Mouse (Mus musculus) CH12.LX (cell line): Measurements from ENCODE around the gene S1pr4. TPM values are rescaled to one million over a fixed set of nuclear protein-coding genes. Genes with fewer than 3 reads are reported as not detected.

ENCODE experiments used
- DNase-seq: peaks from one replicate; pipeline ENCODE4 v3.0.0-alpha.2; 2013; ENCODE audit errors: extremely low read depth
- H3K27ac ChIP-seq: 2 replicates; pipeline ENCODE4 v1.5.1; 2012; ENCODE audit warnings: low read depth, mild to moderate bottlenecking, control low read depth, moderate library complexity; ENCODE audit not compliant: insufficient read depth
- H3K27me3 ChIP-seq: replicated peaks from 2 replicates; pipeline ENCODE3; 2012; ENCODE audit warnings: inconsistent platforms
- H3K36me3 ChIP-seq, 2 experiments: replicated peaks in 1 of 2; 2 replicates each; pipeline versions ENCODE3 to v1.6.1; 2012; ENCODE audit warnings: inconsistent platforms in 1 of 2, low read length in 1 of 2, mild to moderate bottlenecking in 1 of 2, mixed read lengths in 1 of 2, moderate library complexity in 1 of 2; ENCODE audit not compliant: control insufficient read depth in 1 of 2, insufficient read depth in 1 of 2
- H3K4me1 ChIP-seq, 2 experiments: 2 replicates each; pipeline ENCODE4 v1.6.1; 2012; ENCODE audit warnings: inconsistent platforms in 1 of 2, moderate library complexity in 1 of 2; ENCODE audit not compliant: insufficient read depth in 2 of 2, control insufficient read depth in 1 of 2
- H3K4me2 ChIP-seq: 2 replicates; pipeline ENCODE4 v1.6.1; 2012; ENCODE audit warnings: low read depth, mild to moderate bottlenecking, control low read depth; ENCODE audit not compliant: poor library complexity, insufficient read depth, severe bottlenecking
- H3K4me3 ChIP-seq, 3 experiments: fragments of 150-350 bp in 1 of 3; sonication (generic) in 1 of 3; replicated peaks in 1 of 3; 2 replicates each; pipeline versions ENCODE3 to v1.5.1; 2011 to 2012; ENCODE audit warnings: low read depth in 2 of 3, low read length in 2 of 3, mild to moderate bottlenecking in 2 of 3, moderate library complexity in 2 of 3, control low read depth in 1 of 3, improper control_type of control experiment in 1 of 3, inconsistent platforms in 1 of 3, mixed read lengths in 1 of 3; ENCODE audit not compliant: poor library complexity in 1 of 3
- H3K79me2 ChIP-seq: replicated peaks from 2 replicates; pipeline ENCODE4 v1.6.1; 2012; ENCODE audit warnings: mild to moderate bottlenecking, moderate library complexity; ENCODE audit not compliant: control insufficient read depth, poor library complexity, insufficient read depth, severe bottlenecking; ENCODE audit errors: extremely low read depth
- H3K9ac ChIP-seq: 2 replicates; pipeline ENCODE4 v1.6.1; 2012; ENCODE audit warnings: low read depth, mild to moderate bottlenecking, control low read depth, moderate library complexity; ENCODE audit not compliant: insufficient read depth
- H3K9me3 ChIP-seq: replicated peaks from 2 replicates; pipeline ENCODE3; 2012; ENCODE audit warnings: low read length, inconsistent platforms, mixed read lengths
- CHD1 ChIP-seq: IDR thresholded peaks from 2 replicates; pipeline ENCODE4 v1.6.1; 2012; ENCODE audit warnings: low read depth, low read length, improper control_type of control experiment, inconsistent platforms
- CHD2 ChIP-seq: IDR thresholded peaks from 2 replicates; pipeline ENCODE4 v1.6.1; 2011; ENCODE audit warnings: low read length, improper control_type of control experiment
- E2F4 ChIP-seq: IDR thresholded peaks from 2 replicates; pipeline ENCODE4 v1.6.1; 2011; ENCODE audit warnings: low read depth, low read length, improper control_type of control experiment; ENCODE audit not compliant: insufficient replicate concordance
- ELF1 ChIP-seq: IDR thresholded peaks from 2 replicates; pipeline ENCODE4 v1.6.1; 2014; ENCODE audit warnings: low read depth, mild to moderate bottlenecking, inconsistent platforms, low read length, improper control_type of control experiment
- ETS1 ChIP-seq: conservative IDR thresholded peaks from 2 replicates; pipeline ENCODE4 v1.6.1; 2012; ENCODE audit warnings: low read depth, mild to moderate bottlenecking, inconsistent platforms, low read length, improper control_type of control experiment, moderate library complexity
- GABPA ChIP-seq: IDR thresholded peaks from 2 replicates; pipeline ENCODE4 v1.6.1; 2012; ENCODE audit warnings: low read depth, low read length, improper control_type of control experiment, inconsistent platforms; ENCODE audit not compliant: insufficient replicate concordance
- HCFC1 ChIP-seq: IDR thresholded peaks from 2 replicates; pipeline ENCODE4 v1.6.1; 2012; ENCODE audit warnings: low read depth, mild to moderate bottlenecking, inconsistent platforms, low read length, improper control_type of control experiment
- IRF4 ChIP-seq: IDR thresholded peaks from 2 replicates; pipeline ENCODE4 v1.6.1; 2014; ENCODE audit warnings: low read depth, mild to moderate bottlenecking, inconsistent platforms, low read length, improper control_type of control experiment
- JUN ChIP-seq: IDR thresholded peaks from 2 replicates; pipeline ENCODE4 v1.6.1; 2011; ENCODE audit warnings: low read depth, mild to moderate bottlenecking, low read length, improper control_type of control experiment, moderate library complexity; ENCODE audit not compliant: insufficient read depth
- JUND ChIP-seq: conservative IDR thresholded peaks from 2 replicates; pipeline ENCODE4 v1.6.1; 2011; ENCODE audit warnings: low read depth, low read length, improper control_type of control experiment
- KAT2A ChIP-seq: IDR thresholded peaks from 2 replicates; pipeline ENCODE4 v1.6.1; 2012; ENCODE audit warnings: low read length, improper control_type of control experiment, inconsistent platforms; ENCODE audit not compliant: insufficient replicate concordance
- MXI1 ChIP-seq: IDR thresholded peaks from 2 replicates; pipeline ENCODE4 v1.6.1; 2011; ENCODE audit warnings: mild to moderate bottlenecking, low read depth, low read length, improper control_type of control experiment
- MYC ChIP-seq: IDR thresholded peaks from 2 replicates; pipeline ENCODE4 v1.6.1; 2011; ENCODE audit warnings: low read depth, mild to moderate bottlenecking, improper control_type of control experiment, low read length
- NELFE ChIP-seq: IDR thresholded peaks from 2 replicates; pipeline ENCODE4 v1.6.1; 2011; ENCODE audit warnings: low read depth, low read length, improper control_type of control experiment
- NRF1 ChIP-seq: IDR thresholded peaks from 2 replicates; pipeline ENCODE4 v1.6.1; 2014; ENCODE audit warnings: low read depth, mild to moderate bottlenecking, inconsistent platforms, low read length, improper control_type of control experiment, moderate library complexity
- POLR2A ChIP-seq: IDR thresholded peaks from 2 replicates; pipeline ENCODE4 v1.6.1; 2011; ENCODE audit warnings: low read depth, mild to moderate bottlenecking, improper control_type of control experiment, low read length
- POLR2AphosphoS2 ChIP-seq: IDR thresholded peaks from 2 replicates; pipeline ENCODE4 v1.6.1; 2011; ENCODE audit warnings: low read depth, low read length, improper control_type of control experiment
- RAD21 ChIP-seq: IDR thresholded peaks from 2 replicates; pipeline ENCODE4 v1.6.1; 2011; ENCODE audit warnings: low read depth, mild to moderate bottlenecking, low read length, improper control_type of control experiment, moderate library complexity
- RCOR1 ChIP-seq: conservative IDR thresholded peaks from 2 replicates; pipeline ENCODE4 v1.6.1; 2012; ENCODE audit warnings: low read depth, mild to moderate bottlenecking, inconsistent platforms, low read length, improper control_type of control experiment
- SMC3 ChIP-seq: IDR thresholded peaks from 2 replicates; pipeline ENCODE4 v1.6.1; 2011; ENCODE audit warnings: low read depth, low read length, improper control_type of control experiment
- TBP ChIP-seq: conservative IDR thresholded peaks from 2 replicates; pipeline ENCODE4 v1.6.1; 2011; ENCODE audit warnings: low read depth, low read length, improper control_type of control experiment
- UBTF ChIP-seq: IDR thresholded peaks from 2 replicates; pipeline ENCODE4 v1.6.1; 2012; ENCODE audit warnings: low read depth, mild to moderate bottlenecking, inconsistent platforms, low read length, improper control_type of control experiment, moderate library complexity
- USF1 ChIP-seq: IDR thresholded peaks from 2 replicates; pipeline ENCODE4 v1.6.1; 2014; ENCODE audit warnings: low read depth, mild to moderate bottlenecking, inconsistent platforms, low read length, improper control_type of control experiment
- USF2 ChIP-seq: conservative IDR thresholded peaks from 2 replicates; pipeline ENCODE4 v1.6.1; 2011; ENCODE audit warnings: low read depth, low read length, improper control_type of control experiment
- ZC3H11A ChIP-seq: IDR thresholded peaks from 2 replicates; pipeline ENCODE4 v1.6.1; 2012; ENCODE audit warnings: low read depth, mild to moderate bottlenecking, inconsistent platforms, low read length, improper control_type of control experiment
- ZKSCAN1 ChIP-seq: IDR thresholded peaks from 2 replicates; pipeline ENCODE4 v1.6.1; 2012; ENCODE audit warnings: low read depth, inconsistent platforms, low read length, improper control_type of control experiment, borderline replicate concordance
- ZMIZ1 ChIP-seq: IDR thresholded peaks from 2 replicates; pipeline ENCODE4 v1.6.1; 2012; ENCODE audit warnings: low read depth, mild to moderate bottlenecking, inconsistent platforms, low read length, improper control_type of control experiment
- ZNF384 ChIP-seq: IDR thresholded peaks from 2 replicates; pipeline ENCODE4 v1.6.1; 2012; ENCODE audit warnings: low read depth, low read length, improper control_type of control experiment, inconsistent platforms
- dilution Hi-C: fragments of 300-500 bp; cut with MboI; formaldehyde crosslinking; loops from 2 replicates; pipeline ENCODE4 v1.14.3; 2020; ENCODE audit warnings: low sequenced_read_pairs; ENCODE audit not compliant: extremely low pct_unique_long_range_greater_than_20kb, extremely low pct_ligation_motif_present
- in situ Hi-C: fragments of 300-500 bp; cut with MboI; formaldehyde crosslinking; loops from 3 replicates; pipeline ENCODE4 v1.14.3; 2019; ENCODE audit warnings: low sequenced_read_pairs, low pct_ligation_motif_present, low pct_unique_long_range_greater_than_20kb, mixed read lengths
- polyA plus RNA-seq: library from polyadenylated mRNA; unstranded; fragments of >175 nt; gene quantifications from 2 replicates; pipeline ENCODE4 v1.2.1, GENCODE M21; 2012; ENCODE audit warnings: low read depth; ENCODE audit not compliant: insufficient read length
- total RNA-seq, 2 experiments: library from RNA; depleted of rRNA; stranded (reverse); fragments of 300-350 nt in 1 of 2; fragments of >200 nt in 1 of 2; gene quantifications; 2 replicates each; pipeline ENCODE4 v1.2.3; 2012 to 2014

S1pr4 gene
- total and polyA plus RNA-seq, 3 experiments, result 0.19 to 0.30 TPM; not detected in 1

DNA sequence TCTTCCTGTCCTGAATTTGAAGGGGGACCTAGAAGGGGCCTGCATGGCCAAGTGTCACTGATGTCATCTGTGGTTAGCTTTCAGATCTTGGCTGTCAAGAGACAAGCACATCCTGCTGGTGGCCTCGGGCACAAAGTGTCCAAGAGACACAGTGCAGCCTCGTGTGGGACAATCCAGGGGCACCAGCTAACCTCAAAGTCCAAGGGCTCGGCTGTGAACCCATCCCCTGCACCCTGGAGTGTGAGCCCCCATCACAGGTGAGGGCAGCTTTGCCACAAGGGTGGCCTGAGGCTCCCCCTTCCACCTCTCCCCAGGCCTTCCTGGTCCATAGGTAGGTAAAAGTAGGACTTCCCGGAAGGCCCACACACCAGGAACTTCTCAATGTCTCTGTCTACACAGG is 36.4 kb downstream of the S1pr4 start:
- peaks cover 1% of the 10 kb centered on the region for H3K9me3 ChIP-seq
- no peaks in the 10 kb centered on the region for H3K36me3 ChIP-seq
- H3K27me3 ChIP-seq, result peaks cover 95% of the 10 kb centered on the region
- H3K79me2 ChIP-seq, result no peaks in the 10 kb centered on the region
- TF ChIP-seq IRF4 (no peak), ZKSCAN1 (no peak), E2F4 (no peak), MXI1 (no peak), NELFE (no peak), JUN (no peak), RAD21 (no peak), USF1 (no peak), POLR2A (no peak), RCOR1 (no peak), HCFC1 (no peak), CHD2 (no peak), POLR2AphosphoS2 (no peak), KAT2A (no peak), ZNF384 (no peak), ZMIZ1 (no peak), ELF1 (no peak), SMC3 (no peak), NRF1 (no peak), USF2 (no peak)
- TF ChIP-seq, all 38 proteins: peak for 0
- Histone ChIP-seq H3K4me3 (no peak overlapping the region), H3K4me2 (no peak overlapping the region), H3K4me1 (peaks cover 4 to 18% of the 10 kb centered on the region in 2 experiments; a peak in 3 of 4 replicates), H3K9ac (no peak overlapping the region), H3K27ac (no peak overlapping the region)
- dilution Hi-C loops (no loop called here), in situ Hi-C loops (no loop called here)
- no peak for DNase-seq

DNA sequence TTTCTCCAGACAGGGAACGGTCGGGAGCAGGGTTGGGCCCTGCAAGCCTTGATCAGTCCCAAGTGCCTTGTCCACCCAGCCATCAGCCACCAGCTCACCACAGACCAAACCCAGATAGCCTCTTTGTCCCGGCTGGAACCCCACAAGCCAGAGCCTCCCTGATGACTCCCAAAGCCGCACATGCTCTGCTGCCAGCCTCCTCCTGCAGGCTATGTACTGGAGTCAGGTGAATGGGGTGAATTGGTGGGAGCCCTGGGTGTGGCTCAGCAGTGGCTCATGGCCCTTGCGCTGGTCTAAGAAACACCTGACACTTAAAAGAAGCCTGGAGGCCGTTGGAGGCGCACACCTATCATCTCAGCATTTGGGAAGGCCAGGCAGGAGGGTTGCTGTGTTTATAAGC is 37.0 kb downstream of the S1pr4 start:
- dilution Hi-C loops, result no loop called here
- Histone ChIP-seq H3K4me2 (no peak overlapping the region), H3K4me3 (no peak overlapping the region), H3K36me3 (no peaks in the 10 kb centered on the region), H3K27me3 (peaks cover 94% of the 10 kb centered on the region), H3K4me1 (peaks cover 4 to 18% of the 10 kb centered on the region in 2 experiments; a peak in 3 of 4 replicates), H3K9ac (no peak overlapping the region), H3K79me2 (no peaks in the 10 kb centered on the region), H3K27ac (no peak overlapping the region), H3K9me3 (peaks cover 1% of the 10 kb centered on the region)
- DNase-seq, result no peak
- in situ Hi-C loops, result no loop called here
- no peak for TF ChIP-seq UBTF
- TF ChIP-seq CHD1, result no peak
- TF ChIP-seq MYC, result no peak
- TF ChIP-seq ETS1, result no peak
- TF ChIP-seq TBP, result no peak
- no peak for TF ChIP-seq ZC3H11A
- no peak for TF ChIP-seq GABPA
- TF ChIP-seq JUND, result no peak
- no peak for TF ChIP-seq POLR2AphosphoS2
- TF ChIP-seq ELF1, result no peak
- no peak for TF ChIP-seq NELFE
- no peak for TF ChIP-seq IRF4
- TF ChIP-seq ZKSCAN1, result no peak
- no peak for TF ChIP-seq SMC3
- TF ChIP-seq RAD21, result no peak
